Mouse (Mus musculus) urinary bladder, postnatal 10 days (tissue): ENCODE data around the gene Lrrc37a.
"Not testable (repeated sequence)": the region's sequence is repeated elsewhere in the genome, so short reads cannot be mapped to it uniquely, and the experiment has no call there.

Experiments used
- DNase-seq: peaks from one replicate; pipeline ENCODE4 v3.0.0; 2022; ENCODE audit warnings: low spot score

Gene Lrrc37a

DNA sequence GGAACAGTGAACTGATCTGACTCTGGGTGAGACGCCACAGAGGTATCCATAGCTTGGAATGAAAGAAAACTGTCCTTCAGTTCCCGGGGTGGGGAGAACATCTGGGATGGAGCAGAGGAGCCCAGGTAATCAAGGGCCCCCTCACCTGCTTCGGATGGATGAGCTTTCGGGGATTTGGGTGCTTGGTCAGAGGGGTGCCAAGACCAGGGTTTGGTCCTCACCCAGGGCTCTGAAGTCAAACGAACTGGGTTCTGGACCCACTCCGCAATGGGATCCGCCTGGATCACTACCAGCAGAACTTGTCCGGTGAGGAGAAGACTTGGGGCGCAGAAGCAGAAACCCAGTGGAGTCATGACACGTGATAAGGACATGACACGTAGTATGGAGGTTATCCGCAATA is at the start of gene Lrrc37a:
Gene Lrrc37a, minus strand, starts transcription at position 101 of the 400 bp plus-strand sequence.
- DNase-seq, result no peak

DNA sequence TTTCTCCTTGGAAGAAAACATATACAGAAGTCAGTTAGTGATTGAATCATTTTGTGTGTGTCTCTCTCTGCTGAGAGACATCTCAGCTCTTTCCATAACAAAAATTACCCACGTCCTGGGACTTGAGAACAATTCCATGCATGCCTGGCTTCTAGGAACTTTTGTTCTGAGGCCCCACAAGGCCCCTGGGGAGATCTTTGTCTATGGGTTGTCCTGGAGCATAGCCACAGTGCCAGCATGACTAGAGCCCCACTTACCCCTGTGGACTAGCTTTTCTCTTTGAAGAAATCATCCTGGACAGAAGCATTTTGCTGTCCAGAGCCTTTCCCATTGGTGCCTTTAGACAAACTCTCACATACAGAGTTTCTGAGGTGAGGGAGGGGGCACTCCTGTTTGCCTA is 30.6 kb upstream of the Lrrc37a start:
- not testable (repeated sequence) for DNase-seq

DNA sequence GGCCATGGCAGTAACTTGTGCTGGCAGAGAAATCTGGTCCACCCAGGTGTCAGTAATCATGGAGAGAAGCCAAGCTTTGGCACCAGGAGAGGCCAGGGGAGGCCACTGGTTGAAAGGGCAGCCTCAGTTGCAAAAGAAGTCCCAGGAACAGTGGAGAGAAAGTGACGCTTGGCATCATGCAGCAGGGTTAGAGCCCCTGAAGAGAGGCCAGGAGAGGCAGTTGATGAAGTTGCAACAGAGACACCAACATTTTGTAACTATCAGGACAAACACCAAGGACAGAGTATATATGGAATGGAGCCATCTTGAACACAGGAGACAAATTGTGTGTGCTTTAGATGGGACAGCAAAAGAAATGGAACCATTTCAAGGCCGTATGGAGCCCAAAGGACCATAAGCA is 7.7 kb upstream of the Lrrc37a start:
- no peak for DNase-seq

DNA sequence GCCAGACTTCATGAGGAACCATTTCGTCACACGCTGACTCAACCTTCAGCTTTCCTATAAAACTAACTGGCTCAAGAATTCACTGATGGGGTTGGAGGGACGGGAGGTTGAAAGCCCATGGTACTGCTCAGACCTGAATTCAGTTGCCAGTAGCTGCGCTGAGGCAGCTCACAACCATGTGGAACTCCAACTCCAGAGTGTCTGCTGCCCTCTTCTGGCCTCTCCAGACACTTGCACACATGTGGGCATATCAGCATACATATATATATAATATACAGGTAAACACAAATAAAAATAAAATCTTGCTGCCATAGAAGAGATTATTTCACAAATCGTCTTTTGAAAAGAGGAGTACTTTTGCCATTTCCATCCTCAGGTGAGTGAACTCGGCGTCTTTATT is 40.0 kb downstream of the Lrrc37a start:
- DNase-seq, result no peak

DNA sequence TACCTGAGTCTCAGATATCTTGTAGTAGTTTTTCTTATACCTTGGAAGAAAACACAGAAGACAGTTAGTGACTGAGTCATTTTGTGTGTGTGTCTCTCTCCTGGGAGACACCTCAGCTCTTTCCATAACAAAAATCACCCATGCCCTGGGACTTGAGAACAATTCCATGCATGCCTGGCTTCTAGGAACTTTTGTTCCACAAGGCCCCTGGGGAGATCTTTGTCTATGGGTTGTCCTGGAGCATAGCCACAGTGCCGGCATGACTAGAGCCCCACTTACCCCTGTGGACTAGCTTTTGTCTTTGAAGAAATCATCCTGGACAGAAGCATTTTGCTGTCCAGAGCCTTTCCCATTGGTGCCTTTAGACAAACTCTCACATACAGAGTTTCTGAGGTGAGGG is 53.3 kb downstream of the Lrrc37a start:
- not testable (repeated sequence) for DNase-seq

DNA sequence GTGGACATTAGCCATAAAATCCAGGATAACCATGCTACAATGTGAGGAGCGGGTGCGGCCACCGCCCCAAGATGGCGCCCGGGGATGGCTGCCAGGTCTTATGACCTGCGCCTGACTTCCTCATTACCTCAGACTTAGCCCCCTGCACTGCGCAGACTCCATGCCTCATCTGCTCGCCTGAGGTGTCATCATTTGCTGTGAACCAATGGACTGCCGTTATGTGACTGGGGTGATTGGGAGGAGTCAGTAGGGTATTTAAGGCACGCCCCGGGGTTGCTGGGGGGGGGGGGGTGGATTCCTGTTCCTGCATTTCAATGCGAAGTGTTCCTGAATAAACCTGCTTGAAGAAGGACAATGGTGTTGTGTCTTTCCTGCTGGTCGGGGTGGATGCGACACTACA is 54.7 kb downstream of the Lrrc37a start:
- DNase-seq, result not testable (repeated sequence)

DNA sequence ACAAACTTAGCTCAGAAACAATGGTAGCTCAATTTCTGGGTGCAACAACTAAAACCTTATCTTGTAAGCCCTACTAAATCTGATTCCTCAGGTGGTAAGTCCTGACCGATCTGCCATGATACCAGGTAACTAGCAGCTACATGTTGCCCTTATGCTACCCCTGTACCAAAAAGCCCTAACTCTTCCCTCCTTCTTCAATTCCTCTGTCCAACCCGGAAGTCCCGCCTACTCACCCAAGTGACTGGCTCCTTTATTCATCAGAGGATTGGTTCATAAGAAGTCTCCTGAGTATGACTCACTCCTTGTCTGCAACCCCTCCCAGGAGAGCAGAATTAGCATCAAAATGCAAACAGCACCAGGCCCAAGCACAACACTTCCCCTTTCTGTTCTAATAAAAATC is 60.7 kb downstream of the Lrrc37a start:
- no peak for DNase-seq

DNA sequence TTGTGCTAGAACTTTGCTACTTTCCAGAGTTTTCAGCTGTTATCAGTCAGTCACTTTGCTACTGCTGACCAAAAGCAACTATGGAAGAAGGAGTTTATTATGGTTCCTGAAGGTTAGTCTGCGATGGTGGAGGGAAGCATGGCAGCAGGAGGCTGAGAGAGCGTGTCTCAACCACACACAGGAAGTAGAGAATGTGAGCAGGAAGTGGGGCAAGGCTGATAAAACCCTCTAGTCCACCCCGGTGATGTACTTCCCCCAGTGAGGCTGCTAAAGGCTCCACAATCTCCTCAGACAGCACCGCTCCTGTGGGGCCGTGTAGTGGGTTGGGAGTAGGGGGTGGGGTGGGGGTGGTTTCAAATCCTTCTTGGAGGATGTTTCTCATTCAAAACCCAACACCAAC is 68.1 kb downstream of the Lrrc37a start:
- no peak for DNase-seq

DNA sequence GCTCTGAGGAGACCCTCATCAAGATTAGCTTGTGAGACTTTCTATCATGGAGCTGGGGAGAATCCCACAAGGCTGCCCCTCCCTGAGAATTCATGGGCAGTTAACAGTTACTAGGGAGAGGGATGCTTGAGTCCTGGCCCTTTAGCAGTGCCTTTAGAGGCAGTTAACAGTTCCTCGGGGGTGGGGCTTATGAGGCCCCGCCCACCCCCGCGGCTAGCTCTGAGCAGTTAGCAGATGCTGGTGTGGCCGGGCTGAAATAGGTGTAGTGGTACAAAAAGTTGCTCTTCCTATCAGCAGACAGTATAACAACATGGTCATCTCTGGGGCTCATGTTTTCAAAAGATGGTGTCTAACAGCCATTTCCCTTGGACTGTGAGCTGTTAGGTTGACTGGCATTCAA is 79.4 kb downstream of the Lrrc37a start:
- no peak for DNase-seq

DNA sequence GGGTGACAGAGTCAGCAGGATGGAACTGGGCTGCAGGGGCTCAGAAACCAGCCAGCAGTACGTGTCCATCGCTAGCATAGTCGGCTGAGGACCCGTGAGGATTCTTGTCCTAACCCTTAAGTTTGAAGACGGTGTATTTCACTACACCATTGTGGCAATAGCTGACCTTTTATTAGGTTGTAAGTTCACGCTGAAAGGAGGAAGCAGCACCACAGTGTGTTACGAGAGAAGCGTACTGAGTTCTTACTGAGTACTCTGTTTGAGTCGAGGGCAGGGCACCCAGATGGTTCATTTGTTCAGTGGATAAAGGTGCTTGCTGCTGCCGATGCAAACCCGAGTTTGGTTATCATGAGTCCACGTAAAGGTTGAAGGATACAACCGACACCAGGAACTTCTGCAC is 84.7 kb downstream of the Lrrc37a start:
- DNase-seq, result no peak

DNA sequence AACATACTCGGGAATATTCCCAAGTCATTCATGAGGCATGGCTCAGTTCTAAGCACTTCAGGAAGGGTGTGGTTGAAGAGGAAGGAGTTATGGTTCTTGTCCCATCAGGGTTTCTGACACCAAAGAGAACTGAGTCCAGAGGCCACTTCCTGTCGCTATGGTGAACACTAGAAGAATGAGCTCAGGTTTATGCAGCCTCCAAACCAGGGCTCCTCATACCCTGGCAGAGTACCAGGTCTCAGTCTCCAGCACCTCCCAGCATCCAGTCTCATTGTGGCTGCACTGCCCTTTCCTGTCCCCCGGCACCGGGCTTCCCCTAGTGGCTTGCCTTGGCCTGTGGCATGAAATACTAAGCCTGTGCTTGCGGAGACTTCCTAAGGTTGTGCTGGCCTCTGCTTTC is 85.2 kb downstream of the Lrrc37a start:
- DNase-seq, result no peak

DNA sequence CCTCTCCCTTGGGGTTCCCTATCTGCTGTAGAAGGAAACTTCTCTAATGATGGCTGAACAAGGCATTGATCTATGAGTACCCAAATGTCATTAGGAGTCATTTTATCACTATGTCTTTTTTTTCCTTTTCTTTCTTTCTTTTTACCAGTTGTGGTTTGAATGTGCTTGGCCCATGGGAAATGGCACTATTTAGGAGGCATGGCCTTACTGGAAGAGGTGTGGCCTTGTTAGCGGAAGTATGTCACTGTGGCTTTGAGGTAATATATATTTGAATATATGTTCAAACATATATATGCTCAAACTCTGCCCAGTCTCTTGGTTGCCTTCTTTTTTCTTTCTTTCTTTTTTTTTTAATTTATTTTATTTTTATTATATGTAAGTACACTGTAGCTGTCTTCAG is 90.9 kb downstream of the Lrrc37a start:
- DNase-seq, result no peak

DNA sequence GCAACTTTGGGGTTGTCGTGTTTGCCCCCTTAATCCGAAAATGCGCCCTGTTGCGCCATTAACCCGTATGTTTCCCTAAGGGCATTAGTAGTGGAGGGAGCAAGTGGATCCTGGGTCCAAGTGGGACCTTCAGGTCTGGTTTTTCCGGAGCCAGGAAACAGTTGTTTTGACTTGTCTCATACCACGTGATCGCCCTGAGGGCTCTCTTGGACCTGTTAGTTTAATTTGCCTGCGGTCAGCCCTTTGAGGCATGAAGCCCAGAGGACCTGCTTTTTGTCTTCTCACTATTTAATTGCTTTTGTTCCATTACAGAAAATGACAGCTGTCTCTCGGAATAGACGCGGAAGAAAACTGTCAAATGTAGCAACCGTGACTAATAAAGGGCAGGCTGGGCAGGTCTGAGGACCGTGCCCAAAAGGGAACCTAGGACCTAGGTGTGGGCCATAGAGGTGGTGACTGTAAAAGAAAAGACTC is 91.4 kb downstream of the Lrrc37a start:
- no peak for DNase-seq

DNA sequence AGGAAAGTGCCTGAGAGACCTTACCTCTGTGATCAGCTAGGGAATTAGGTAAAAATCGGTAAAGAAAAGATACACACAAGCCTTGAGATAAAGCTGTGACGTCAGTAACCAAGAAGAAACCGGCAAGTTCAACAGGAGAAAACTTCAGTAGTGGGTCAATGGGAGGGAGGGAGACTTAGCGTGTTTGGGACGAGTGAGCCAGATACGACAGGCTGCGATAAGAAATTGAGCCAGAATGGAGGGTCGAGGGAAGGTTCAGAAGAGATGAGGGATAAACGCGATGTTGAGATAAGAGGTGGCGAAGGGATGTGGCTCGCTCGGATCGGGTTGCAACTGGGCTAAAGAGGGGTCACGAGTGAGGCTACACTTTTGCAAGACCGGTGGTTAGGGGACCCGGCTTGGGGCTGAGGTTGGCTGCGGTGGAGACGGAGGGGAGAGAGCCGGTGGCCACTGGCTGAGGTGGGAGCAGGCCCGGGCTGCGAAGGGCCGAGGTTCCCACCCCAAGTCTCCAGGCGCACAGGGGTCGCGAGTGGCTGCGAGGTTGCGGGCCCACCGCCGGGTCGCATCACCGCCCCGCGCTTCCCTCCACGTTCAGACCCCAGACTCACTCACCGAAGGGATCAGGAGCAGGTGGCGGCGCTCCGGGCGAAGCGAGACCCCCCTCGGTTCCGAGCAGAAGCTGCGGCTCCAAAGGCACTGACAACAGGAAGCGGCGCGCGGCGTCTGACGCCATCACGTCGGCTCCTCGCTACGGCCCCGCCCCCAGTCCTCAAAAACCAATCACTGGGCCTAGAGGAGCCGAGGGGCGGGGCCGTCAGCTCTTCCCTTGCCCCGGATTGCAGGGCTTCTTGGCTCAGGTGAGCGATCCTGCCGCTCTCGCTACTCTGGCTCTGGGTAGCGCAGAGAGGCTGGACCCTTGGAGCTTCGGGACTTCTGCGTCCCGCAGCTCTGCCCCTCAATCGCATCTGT is 92.1 kb downstream of the Lrrc37a start, which contains the start of gene Plekhm1:
Gene Plekhm1, minus strand, starts transcription at position 707 of the 969 bp plus-strand sequence.
- DNase-seq, result peak; percentile 84

DNA sequence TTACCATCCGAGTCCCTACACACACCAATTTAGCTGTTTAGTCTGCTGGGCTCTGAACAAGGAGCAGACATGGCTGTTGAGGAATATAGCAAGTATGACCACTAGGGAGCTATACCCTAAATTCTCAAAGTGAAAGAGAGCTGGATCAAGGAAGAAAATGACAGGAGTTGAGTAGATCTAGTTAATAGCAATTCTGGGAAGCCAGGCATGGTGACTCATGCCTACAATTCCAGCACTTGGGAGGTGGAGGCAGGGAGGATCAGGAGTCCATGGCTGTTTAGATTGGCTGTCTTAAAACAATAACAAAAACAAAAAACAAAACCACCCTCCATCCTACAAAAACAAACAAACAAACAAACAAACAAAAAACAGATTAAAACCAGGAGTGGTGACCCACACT is 93.1 kb downstream of the Lrrc37a start:
- no peak for DNase-seq

DNA sequence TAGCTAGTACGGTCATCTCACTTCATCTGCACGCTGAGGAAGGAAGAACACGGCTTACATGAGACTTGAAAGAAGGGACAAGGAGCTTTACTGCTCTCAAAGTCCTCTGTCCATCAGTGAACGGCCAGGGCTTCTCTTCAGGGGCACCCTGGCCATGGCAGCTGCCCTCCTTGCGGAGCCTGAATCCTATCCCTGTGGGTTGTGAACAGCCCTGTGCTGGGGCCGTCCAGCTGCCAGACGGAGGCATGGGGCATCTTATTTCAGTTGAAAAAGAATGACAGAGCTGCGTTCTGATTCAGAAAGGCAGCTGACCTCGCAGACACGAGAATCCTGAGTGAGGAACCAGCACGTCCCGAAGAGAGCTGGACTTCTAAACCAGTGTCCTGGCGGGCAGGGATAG is 95.5 kb downstream of the Lrrc37a start:
- DNase-seq, result no peak

DNA sequence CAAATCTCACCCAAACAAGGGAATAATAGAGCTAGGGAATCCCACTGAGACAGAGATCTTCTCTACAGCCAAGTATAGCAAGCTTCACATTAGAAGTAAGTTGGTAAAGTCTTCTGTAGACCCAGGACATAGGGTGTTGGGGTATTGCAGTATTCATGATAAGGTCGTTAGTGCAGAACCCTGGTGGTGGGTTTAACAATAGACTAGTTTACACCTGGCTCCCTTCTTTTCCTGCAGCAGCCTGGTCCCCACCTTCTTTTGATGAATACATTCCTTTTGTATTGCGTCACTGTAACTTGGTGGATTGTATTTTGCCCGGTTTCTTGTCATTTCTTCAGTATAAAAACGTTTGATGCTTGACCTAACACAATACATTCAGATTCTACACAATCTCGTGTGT is 97.3 kb downstream of the Lrrc37a start:
- DNase-seq, result not testable (repeated sequence)

DNA sequence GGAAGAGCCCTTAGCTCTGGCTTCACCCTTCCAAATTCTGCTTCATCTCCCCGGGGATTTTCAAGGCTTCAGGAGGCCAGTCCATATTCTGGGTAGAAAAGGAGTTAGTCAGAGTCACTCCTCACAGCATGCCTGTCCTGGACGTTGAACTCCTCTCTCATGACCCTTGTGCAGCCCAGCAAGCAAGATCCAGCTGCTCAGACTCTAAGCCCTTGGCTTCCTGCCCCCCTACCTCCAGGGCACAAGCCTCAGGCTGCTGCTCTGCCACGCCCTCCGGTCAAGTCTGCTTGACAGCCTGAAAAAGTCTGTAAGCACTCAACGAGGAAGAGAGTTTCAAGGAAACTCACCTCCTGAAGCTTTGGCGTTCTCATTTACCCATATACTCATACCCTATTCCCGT is 97.8 kb downstream of the Lrrc37a start:
- DNase-seq, result no peak

DNA sequence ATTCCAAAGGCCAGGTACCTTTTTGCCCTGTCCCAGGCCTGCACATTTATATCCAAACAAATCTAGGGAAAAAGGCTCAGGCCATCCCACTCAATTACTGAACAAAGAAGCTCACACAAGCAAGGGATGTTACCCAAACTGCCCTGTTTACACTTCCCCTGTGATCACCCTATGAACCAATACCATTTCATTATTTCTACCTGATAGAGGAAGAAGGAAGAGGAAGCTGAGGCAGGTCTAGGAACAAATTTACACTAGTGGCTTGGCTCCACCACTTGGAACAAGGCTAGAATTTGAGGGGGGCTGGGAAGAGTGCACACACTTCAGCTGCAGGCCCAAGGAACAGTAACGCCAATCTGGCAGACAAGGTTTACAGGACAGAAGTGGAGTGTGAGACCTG is 98.6 kb downstream of the Lrrc37a start:
- no peak for DNase-seq

DNA sequence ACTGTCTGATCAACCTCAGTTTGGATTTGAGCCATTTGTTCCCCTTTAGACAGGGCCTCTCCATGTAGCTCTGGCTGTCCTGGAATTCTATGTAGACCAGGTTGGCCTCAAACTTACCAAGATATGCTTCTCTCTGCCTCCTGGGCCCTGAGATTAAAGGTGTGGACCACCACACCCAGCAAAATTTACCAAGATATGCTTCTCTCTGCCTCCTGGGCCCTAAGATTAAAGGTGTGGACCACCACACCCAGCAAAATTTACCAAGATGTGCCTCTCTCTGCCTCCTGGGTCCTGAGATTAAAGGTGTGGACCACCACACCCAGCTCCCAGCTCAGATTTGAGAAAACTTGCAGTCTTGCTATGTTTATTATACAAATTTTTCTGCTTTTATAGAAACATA is 99.8 kb downstream of the Lrrc37a start:
- DNase-seq, result no peak

DNA sequence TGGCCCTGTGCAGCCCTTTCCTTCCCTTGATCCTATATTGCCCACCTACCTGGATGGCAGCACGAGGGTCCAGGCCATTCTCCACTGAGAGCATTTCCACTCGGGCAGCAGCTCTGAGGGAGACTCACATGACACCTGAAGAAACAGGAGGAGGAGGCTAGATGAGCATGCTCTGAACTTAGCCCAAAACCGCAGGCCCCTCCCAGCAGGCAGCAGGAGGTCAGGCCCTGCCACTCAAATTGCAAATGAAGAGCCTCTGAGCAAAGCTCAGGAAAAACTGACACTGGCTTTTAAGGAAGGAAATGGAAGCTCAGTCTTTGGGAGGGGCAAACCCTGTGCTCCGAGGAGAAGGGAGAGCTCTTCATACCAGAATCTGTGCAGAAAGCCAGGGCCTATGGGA is 100.6 kb downstream of the Lrrc37a start:
- no peak for DNase-seq

DNA sequence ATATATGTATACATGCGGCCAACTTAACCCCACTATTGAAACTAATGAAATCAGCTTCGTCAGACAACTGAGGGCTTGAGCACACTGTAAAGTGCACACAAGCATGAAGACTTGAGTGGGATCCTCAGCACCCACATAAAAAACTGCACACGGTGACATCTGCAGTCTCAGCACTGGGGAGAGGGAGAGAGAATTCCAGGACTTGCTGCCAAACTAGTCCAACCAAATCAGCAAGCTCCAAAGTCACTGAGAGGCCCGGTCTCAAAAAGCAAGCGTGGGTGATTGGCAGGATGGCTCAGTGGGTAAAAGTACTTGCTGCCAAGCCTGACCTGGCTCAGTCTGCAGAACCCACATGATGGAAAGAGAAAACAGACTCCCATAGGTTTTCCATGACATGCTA is 101.7 kb downstream of the Lrrc37a start:
- DNase-seq, result no peak

DNA sequence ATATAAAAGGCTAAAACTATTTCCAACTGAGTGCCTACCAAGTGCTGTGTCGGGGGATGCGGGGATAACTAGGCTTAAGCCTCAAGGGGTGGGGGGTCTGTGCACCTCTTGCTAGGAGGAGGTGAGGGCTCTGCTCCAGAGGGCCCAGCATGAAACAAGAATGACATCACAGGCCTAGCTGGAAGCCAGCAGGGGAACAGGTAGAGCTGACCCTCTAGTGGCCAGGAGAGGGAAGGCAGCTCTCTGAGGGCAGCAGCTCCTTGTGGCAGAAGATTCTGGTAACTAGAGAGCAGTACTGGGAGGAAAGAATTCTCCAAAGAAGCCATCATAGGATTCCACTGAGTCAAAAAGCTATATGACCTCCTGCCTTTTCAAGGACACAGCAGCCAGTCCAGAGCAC is 102.2 kb downstream of the Lrrc37a start:
- no peak for DNase-seq
